Mouse (Mus musculus) ES-E14 (cell line): ENCODE measurements at regions not wholly inside any gene's neighbourhood (a gene's known extent, or its start where the extent isn't known, plus 50 kb on each side); places are given as distances from the start of the nearest gene placed in this dataset.

Experiments used
- HCFC1 ChIP-seq: IDR thresholded peaks from 2 replicates; pipeline ENCODE4 v1.6.1; 2012; ENCODE audit warnings: low read length, inconsistent platforms, borderline replicate concordance; ENCODE audit not compliant: insufficient read depth
- MAFK ChIP-seq: IDR thresholded peaks from 2 replicates; pipeline ENCODE4 v1.6.1; 2014; ENCODE audit warnings: mild to moderate bottlenecking, low read depth, low read length, inconsistent platforms; ENCODE audit not compliant: insufficient read depth
- ZNF384 ChIP-seq: IDR thresholded peaks from 2 replicates; pipeline ENCODE4 v1.6.1; 2012; ENCODE audit warnings: low read depth, low read length, inconsistent platforms

GRCm38 (mm10) chr4:32137966-32138365 is 100.6 kb upstream of the Bach2 start:
- no peak for TF ChIP-seq HCFC1
- TF ChIP-seq ZNF384, result no peak
- TF ChIP-seq MAFK, result no peak
